Mouse (Mus musculus): ENCODE results near the gene Med21.
A peak's percentile ranks its signal among the peaks of the same experiment; 100 is the strongest.

Med21 gene

GRCm38 (mm10) chr6:146640068-146640965 lies 2.0 kb upstream of the Med21 start:
- DNase-seq (ENCODE audit: low read depth, low spot score) = no peak

GRCm38 (mm10) chr6:146640991-146641390 lies 1.4 kb upstream of the Med21 start:
- no peak for DNase-seq (ENCODE audit: low read depth, low spot score)

- DNase-seq (ENCODE audit: low read depth, low spot score) = no peak
Observed at GRCm38 (mm10) chr6:146641621-146642210, 631 bp upstream of the Med21 start.

- no peak for DNase-seq (ENCODE audit: low read depth, low spot score)
Observed at GRCm38 (mm10) chr6:146643184-146643570, 830 bp downstream of the Med21 start.

- no peak for DNase-seq (ENCODE audit: low read depth, low spot score)
Observed at GRCm38 (mm10) chr6:146650013-146650412, 7.7 kb downstream of the Med21 start.

GRCm38 (mm10) chr6:146651431-146651830 lies 9.1 kb downstream of the Med21 start:
- DNase-seq (ENCODE audit: low read depth, low spot score) = no peak

- DNase-seq (ENCODE audit: low read depth, low spot score) = no peak
Observed at GRCm38 (mm10) chr6:146653197-146653596, 10.8 kb downstream of the Med21 start.

GRCm38 (mm10) chr6:146660591-146660990 lies 18.2 kb downstream of the Med21 start:
- no peak for DNase-seq (ENCODE audit: low read depth, low spot score)

- DNase-seq (ENCODE audit: low read depth, low spot score) = no peak
Observed at GRCm38 (mm10) chr6:146661655-146662054, 19.3 kb downstream of the Med21 start.

GRCm38 (mm10) chr6:146662679-146663078 lies 20.3 kb downstream of the Med21 start:
- DNase-seq (ENCODE audit: low read depth, low spot score) = peak; percentile 37

- DNase-seq (ENCODE audit: low read depth, low spot score) = no peak
Observed at GRCm38 (mm10) chr6:146664116-146664515, 21.8 kb downstream of the Med21 start.

GRCm38 (mm10) chr6:146664917-146665316 lies 22.6 kb downstream of the Med21 start:
- DNase-seq (ENCODE audit: low read depth, low spot score) = no peak

- DNase-seq (ENCODE audit: low read depth, low spot score) = no peak
Observed at GRCm38 (mm10) chr6:146665408-146665807, 23.1 kb downstream of the Med21 start.

GRCm38 (mm10) chr6:146666811-146667210 lies 24.5 kb downstream of the Med21 start:
- DNase-seq (ENCODE audit: low read depth, low spot score) = no peak

- no peak for DNase-seq (ENCODE audit: low read depth, low spot score)
Observed at GRCm38 (mm10) chr6:146668606-146669005, 26.3 kb downstream of the Med21 start.

- no peak for DNase-seq (ENCODE audit: low read depth, low spot score)
Observed at GRCm38 (mm10) chr6:146670956-146671855, 28.9 kb downstream of the Med21 start.

GRCm38 (mm10) chr6:146672106-146672505 lies 29.8 kb downstream of the Med21 start:
- DNase-seq (ENCODE audit: low read depth, low spot score) = no peak

- no peak for DNase-seq (ENCODE audit: low read depth, low spot score)
Observed at GRCm38 (mm10) chr6:146673696-146674095, 31.3 kb downstream of the Med21 start.

- no peak for DNase-seq (ENCODE audit: low read depth, low spot score)
Observed at GRCm38 (mm10) chr6:146674420-146674819, 32.1 kb downstream of the Med21 start.

- DNase-seq (ENCODE audit: low read depth, low spot score) = no peak
Observed at GRCm38 (mm10) chr6:146674881-146675536, 32.7 kb downstream of the Med21 start.

- no peak for DNase-seq (ENCODE audit: low read depth, low spot score)
Observed at GRCm38 (mm10) chr6:146676904-146677303, 34.6 kb downstream of the Med21 start.

Data from CD4-positive helper T cell, adult 2 months (primary cell).